Mouse (Mus musculus): ENCODE measurements around the gene Nrxn3.

The Nrxn3 gene

GRCm38 (mm10) chr12:89179970-89180666 lies 457.4 kb downstream of the Nrxn3 start:
- DNase-seq (ENCODE audit: low spot score in 2 of 2), result no peak

- DNase-seq (ENCODE audit: low spot score in 2 of 2), result no peak
Measured at GRCm38 (mm10) chr12:89181157-89181561, 458.5 kb downstream of the Nrxn3 start.

- DNase-seq (ENCODE audit: low spot score in 2 of 2), result no peak
Measured at GRCm38 (mm10) chr12:89198764-89199525, 476.3 kb downstream of the Nrxn3 start.

- DNase-seq (ENCODE audit: low spot score in 2 of 2), result no peak
Measured at GRCm38 (mm10) chr12:89211608-89212007, 488.9 kb downstream of the Nrxn3 start.

- no peak for DNase-seq (ENCODE audit: low spot score in 2 of 2)
Measured at GRCm38 (mm10) chr12:89239826-89240225, 517.1 kb downstream of the Nrxn3 start.

- DNase-seq (ENCODE audit: low spot score in 2 of 2), result no peak
Measured at GRCm38 (mm10) chr12:89241554-89241953, 518.9 kb downstream of the Nrxn3 start.

GRCm38 (mm10) chr12:89242476-89242875 lies 519.8 kb downstream of the Nrxn3 start:
- DNase-seq (ENCODE audit: low spot score in 2 of 2), result no peak

- DNase-seq (ENCODE audit: low spot score in 2 of 2), result no peak
Measured at GRCm38 (mm10) chr12:89255275-89255892, 532.7 kb downstream of the Nrxn3 start.

- DNase-seq (ENCODE audit: low spot score in 2 of 2), result no peak
Measured at GRCm38 (mm10) chr12:89258879-89259278, 536.2 kb downstream of the Nrxn3 start.

- no peak for DNase-seq (ENCODE audit: low spot score in 2 of 2)
Measured at GRCm38 (mm10) chr12:89260076-89260475, 537.4 kb downstream of the Nrxn3 start.

GRCm38 (mm10) chr12:89262261-89262660 lies 539.6 kb downstream of the Nrxn3 start:
- no peak for DNase-seq (ENCODE audit: low spot score in 2 of 2)

GRCm38 (mm10) chr12:89282362-89283343 lies 560.0 kb downstream of the Nrxn3 start:
- DNase-seq (ENCODE audit: low spot score in 2 of 2), result no peak

- no peak for DNase-seq (ENCODE audit: low spot score in 2 of 2)
Measured at GRCm38 (mm10) chr12:89284412-89284811, 561.7 kb downstream of the Nrxn3 start.

GRCm38 (mm10) chr12:89287037-89287436 lies 564.4 kb downstream of the Nrxn3 start:
- DNase-seq (ENCODE audit: low spot score in 2 of 2), result peak; percentile 10 to 22

GRCm38 (mm10) chr12:89289589-89290274 lies 567.1 kb downstream of the Nrxn3 start:
- DNase-seq (ENCODE audit: low spot score in 2 of 2), result no peak

- no peak for DNase-seq (ENCODE audit: low spot score in 2 of 2)
Measured at GRCm38 (mm10) chr12:89290736-89291574, 568.3 kb downstream of the Nrxn3 start.

GRCm38 (mm10) chr12:89302011-89302410 lies 579.3 kb downstream of the Nrxn3 start:
- DNase-seq (ENCODE audit: low spot score in 2 of 2), result peak; percentile 5 to 30

GRCm38 (mm10) chr12:89310200-89310599 lies 587.5 kb downstream of the Nrxn3 start:
- no peak for DNase-seq (ENCODE audit: low spot score in 2 of 2)

GRCm38 (mm10) chr12:89312586-89312985 lies 589.9 kb downstream of the Nrxn3 start:
- DNase-seq (ENCODE audit: low spot score in 2 of 2), result no peak

Data from heart, adult 9 months (tissue).